8 mouse cellular contexts compared by ENCODE assay signal in the genomic region with DNA sequence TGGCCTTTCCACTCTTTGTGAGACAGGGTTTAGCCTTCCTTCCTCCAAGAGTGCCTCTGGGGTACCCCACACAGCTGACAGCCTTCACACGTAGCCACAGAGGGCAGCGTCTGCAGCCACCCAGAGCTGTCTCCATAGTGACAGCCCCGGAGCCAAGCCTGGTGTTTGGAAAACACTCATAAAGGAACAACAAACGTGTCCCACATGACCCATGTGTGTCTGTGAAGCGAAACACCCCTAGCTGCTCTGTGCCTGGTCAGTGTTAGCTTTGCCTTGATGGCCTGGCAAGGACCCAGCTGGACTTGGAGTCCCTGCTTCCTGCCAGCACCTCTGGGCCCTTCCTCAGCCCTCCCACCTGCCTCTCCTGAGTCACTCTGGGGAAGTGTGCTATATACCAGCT.
DNase-seq lines count a peak whose midpoint lies in the region; ATAC-seq and TF ChIP-seq lines count a peak whose summit lies in the region.

No protein-coding gene starts in this region.

- ATAC-seq in Patski = peak; percentile 78

- CTCF ChIA-PET in Patski (lab: Charles Lee) = no interaction called here

- no peaks in the 10 kb centered on the region for H3K27me3 ChIP-seq in Patski

- no peak for TF ChIP-seq CTCF in Patski (IDR thresholded peaks at IDR 0.05)
- no peak for TF ChIP-seq CTCF in brain, embryonic 14.5 days (IDR thresholded peaks at IDR 0.05; ENCODE audit: borderline replicate concordance, extremely low read depth, insufficient read depth, insufficient read length)

- in situ Hi-C loops in Patski (cut with MboI; ENCODE audit: low pct_unique_long_range_greater_than_20kb) = no loop called here

- peak; percentile 85 for DNase-seq in Patski (ENCODE audit: low read depth, low spot score)
- DNase-seq in brain, embryonic 14.5 days (ENCODE audit: low read depth) = peak; percentile 68
- peak; percentile 74 to 80 for DNase-seq in heart, adult 9 months (ENCODE audit: low spot score in 2 of 2)
- peak; percentile 83 for DNase-seq in kidney, adult 18-20 months
- peak; percentile 86 for DNase-seq in lung, postnatal 36 days
- no peak for DNase-seq in left cerebral cortex, adult 8-10 months (ENCODE audit: low spot score in 2 of 2)
- no peak for DNase-seq in urinary bladder, postnatal 10 days (ENCODE audit: low spot score)
- DNase-seq in thymus, postnatal 14 days = no peak

- POLR2A ChIA-PET in Patski (lab: Charles Lee) = no interaction called here

- no peak for TF ChIP-seq POLR2A in brain, embryonic 14.5 days (IDR thresholded peaks at IDR 0.05; ENCODE audit: borderline replicate concordance, extremely low read depth, insufficient read depth, insufficient read length, poor library complexity, severe bottlenecking)

Comparison
In these comparisons a context has a peak if more than half of its experiments do, and no peak if none do; other contexts are left out.
1. DNase-seq: peak in Patski (single experiment), brain, embryonic 14.5 days (single experiment), heart, adult 9 months (2 of 2), kidney, adult 18-20 months (single experiment) and lung, postnatal 36 days (single experiment); none in left cerebral cortex, adult 8-10 months (0 of 2), urinary bladder, postnatal 10 days (single experiment) and thymus, postnatal 14 days (single experiment).